Comparison of ENCODE assay signal across 23 mouse cellular contexts in genomic region chr4:95634903-95635302, GRCm38 (mm10).
"Had no signal": no experiment of that assay in that cellular context is flagged by ENCODE, and none has a peak within 500 bp of the region (broad histone marks: within the 10 kb centered on the region; RNA-seq: fewer than 3 reads in every experiment).

No protein-coding gene starts in this region.

- H3K36me3 ChIP-seq: heart, embryonic 10.5 days; heart, embryonic 12.5 days; hindbrain, embryonic 10.5 days; hindbrain, embryonic 12.5 days; intestine, embryonic 15.5 days; limb, embryonic 10.5 days; limb, embryonic 12.5 days had no signal

- DNase-seq: gastrocnemius, postnatal 14 days; heart, adult 18-20 months; heart, postnatal 10 days; heart, postnatal 4 days; kidney, adult 18-20 months; kidney, adult 8-10 months; kidney, postnatal 10 days; kidney, postnatal 25 days; kidney, postnatal 4 days; liver had no signal

- H3K4me3 ChIP-seq: heart, embryonic 10.5 days; heart, embryonic 12.5 days; hindbrain, embryonic 10.5 days; hindbrain, embryonic 12.5 days; intestine, embryonic 15.5 days; layer of hippocampus, adult 2 months; left cerebral cortex, adult 2 months; limb, embryonic 10.5 days; limb, embryonic 12.5 days had no signal

- H3K4me2 ChIP-seq: heart, embryonic 12.5 days; hindbrain, embryonic 12.5 days; hindbrain, embryonic 14.5 days; intestine, embryonic 15.5 days; limb, embryonic 12.5 days had no signal

- H3K9ac ChIP-seq: heart, embryonic 12.5 days; hindbrain, embryonic 12.5 days; hindbrain, embryonic 14.5 days; intestine, embryonic 15.5 days; limb, embryonic 12.5 days had no signal

- H3K27ac ChIP-seq: heart, embryonic 10.5 days; hindbrain, embryonic 10.5 days; hindbrain, embryonic 12.5 days; hindbrain, embryonic 14.5 days; intestine, embryonic 15.5 days; layer of hippocampus, adult 2 months; left cerebral cortex, adult 2 months; limb, embryonic 10.5 days; limb, embryonic 12.5 days had no signal

- H3K9me3 ChIP-seq: heart, embryonic 10.5 days; heart, embryonic 12.5 days; hindbrain, embryonic 10.5 days; hindbrain, embryonic 12.5 days; intestine, embryonic 15.5 days; limb, embryonic 10.5 days; limb, embryonic 12.5 days had no signal

- H3K27me3 ChIP-seq: heart, embryonic 12.5 days; hindbrain, embryonic 12.5 days; intestine, embryonic 15.5 days; limb, embryonic 12.5 days had no signal

- ATAC-seq: hindbrain, embryonic 16.5 days; inflammation-experienced regulatory T-cells, adult 6 months; intestine, embryonic 15.5 days; intestine, postnatal 0 days had no signal
